Mouse (Mus musculus) leukemia stem cell, adult 10-12 weeks (primary cell): Measurements from ENCODE around the gene Gm3676. TPM values are rescaled to one million over a fixed set of nuclear protein-coding genes. Genes with fewer than 3 reads are reported as not detected.

Experiments used
- polyA plus RNA-seq: library from polyadenylated mRNA; stranded (reverse); fragments of >175 nt; gene quantifications from 2 replicates; pipeline ENCODE4 v1.2.3, GENCODE M21; 2012; ENCODE audit warnings: low replicate concordance

The Gm3676 gene
- polyA plus RNA-seq: not detected in 2 replicates

DNA sequence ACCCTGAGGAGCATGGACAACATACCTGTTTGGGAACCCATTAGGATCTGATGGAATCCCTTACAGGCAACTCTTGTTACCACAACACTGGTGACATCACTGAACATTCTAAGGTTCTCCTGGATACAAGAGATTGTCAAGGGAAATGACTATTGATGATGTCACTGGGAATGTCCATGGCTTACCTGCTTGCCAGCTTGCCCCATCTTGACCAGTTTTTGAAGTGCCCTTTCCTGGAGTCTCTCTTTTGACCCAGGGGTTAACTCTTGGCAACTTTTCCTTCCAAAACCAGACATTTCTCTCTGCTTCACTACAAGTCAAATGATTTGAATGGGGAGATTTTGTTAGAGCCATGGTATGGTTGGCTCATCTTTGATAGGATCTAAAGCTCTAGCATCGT, at the start of gene Gm3676:
Gene Gm3676 (minus strand): TSS at position 101 of the 400 bp plus-strand sequence.

DNA sequence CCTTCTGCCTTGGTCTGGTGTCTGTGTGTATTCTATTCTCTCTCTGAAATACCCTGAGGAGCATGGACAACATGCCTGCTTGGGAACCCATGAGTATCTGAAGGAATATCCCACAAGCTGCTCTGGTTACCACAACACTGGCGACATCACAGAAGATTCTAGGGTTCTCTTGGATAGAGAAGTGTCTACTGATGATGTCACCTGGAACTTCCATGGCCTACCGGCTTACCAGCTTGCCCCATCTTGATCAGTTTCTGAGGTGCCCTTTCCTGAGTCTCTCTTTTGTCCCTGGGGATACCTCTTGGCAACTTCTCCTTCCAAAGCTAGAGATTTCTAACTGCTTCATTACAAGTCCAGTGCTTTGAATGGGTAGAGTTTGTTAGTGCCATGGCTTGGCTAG, 21.8 kb downstream of the Gm3676 start, which contains the start of gene Gm3072:
Gene Gm3072 (minus strand): TSS at position 101 of the 400 bp plus-strand sequence.

Other genes starting within 250 kb of the Gm3676 start
- gene Gm6482, start 238.2 kb downstream of the Gm3676 start, polyA plus RNA-seq: not detected in 2 replicates
- not detected in 2 replicates for gene Gm7954, start 193.0 kb downstream of the Gm3676 start, polyA plus RNA-seq
- gene Gm3486, start 157.0 kb downstream of the Gm3676 start, polyA plus RNA-seq: not detected in 2 replicates
- gene Gm7970, start 90.9 kb downstream of the Gm3676 start, polyA plus RNA-seq: not detected in 2 replicates
- gene 1700049E17Rik2, start 73.3 kb downstream of the Gm3676 start, polyA plus RNA-seq: not detected in 2 replicates
- not detected in 2 replicates for gene Gm3072, start 21.9 kb downstream of the Gm3676 start, polyA plus RNA-seq
- not detected in 2 replicates for gene Gm8068, start 55.4 kb upstream of the Gm3676 start, polyA plus RNA-seq
- gene Gm7929, start 104.1 kb upstream of the Gm3676 start, polyA plus RNA-seq: not detected in 2 replicates
- not detected in 2 replicates for gene Gm47189, start 126.0 kb upstream of the Gm3676 start, polyA plus RNA-seq